9 mouse cellular contexts compared by ENCODE assay signal in the genomic region with DNA sequence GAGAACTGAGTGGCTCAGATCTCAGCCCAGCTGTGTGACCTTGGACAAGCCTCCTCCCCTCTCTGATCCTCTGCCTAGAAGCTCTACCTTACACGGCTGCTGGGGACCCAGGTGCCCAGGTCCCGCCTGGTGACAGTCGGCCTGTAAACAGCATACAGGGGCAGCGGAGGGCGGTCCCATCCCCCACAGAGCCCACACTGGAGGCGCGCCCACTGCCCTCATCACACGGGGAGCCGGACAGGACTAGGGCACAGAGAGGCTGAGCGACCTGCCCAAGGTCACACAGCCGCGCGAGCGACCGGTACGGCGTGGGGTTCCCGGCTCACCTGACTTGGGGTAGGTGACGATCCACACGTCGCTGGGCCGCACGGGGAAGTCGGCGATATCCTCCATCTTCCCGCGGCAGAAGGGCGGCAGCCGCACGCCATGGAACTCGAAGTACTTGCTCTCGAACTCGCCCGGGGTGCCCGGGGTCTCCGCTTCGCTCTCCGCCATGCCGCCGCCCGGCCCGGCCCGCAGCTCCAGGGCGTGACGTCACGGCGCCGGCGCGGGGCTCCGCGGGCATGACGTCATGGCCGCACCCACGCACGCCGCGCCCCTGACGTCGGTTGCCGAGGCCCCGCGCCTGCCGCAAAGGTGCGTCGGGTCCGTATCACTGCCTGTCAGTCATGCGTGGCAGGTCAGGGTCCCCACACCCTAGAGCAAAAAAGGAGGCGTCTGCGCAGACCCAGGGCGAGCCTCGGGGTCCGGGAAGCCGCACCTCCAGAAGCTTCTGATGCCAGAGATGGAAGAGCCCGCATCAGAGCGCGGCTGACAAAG. TPM values are rescaled to one million over a fixed set of nuclear protein-coding genes. Genes with fewer than 3 reads are reported as not detected.
DNase-seq lines count a peak whose midpoint lies in the region; ATAC-seq lines count a peak whose summit lies in the region.
"Had no signal": no experiment of that assay in that cellular context is flagged by ENCODE, and none has a peak within 500 bp of the region (broad histone marks: within the 10 kb centered on the region; RNA-seq: fewer than 3 reads in every experiment).

TSS of gene Sult4a1 (minus strand) at position 650 of the 819 bp plus-strand sequence.

- 2% methylated on average over 76 of the region's 77 CpGs for whole genome bisulfite sequencing in heart, embryonic 13.5 days
- WGBS in embryonic facial prominence, embryonic 11.5 days: 1% methylated on average over 69 of the region's 77 CpGs
- WGBS in intestine, embryonic 14.5 days: 2% methylated on average over 77 of the region's 77 CpGs
- WGBS in liver, embryonic 16.5 days (ENCODE audit: insufficient replicate concordance): 2% methylated on average over 77 of the region's 77 CpGs

- H3K4me2 ChIP-seq in heart, embryonic 13.5 days: peak within 1 kb of the TSS; percentile 87
- peak within 1 kb of the TSS; percentile 79 for H3K4me2 ChIP-seq in embryonic facial prominence, embryonic 11.5 days (ENCODE audit: low read depth, low read length)
- peak within 1 kb of the TSS; percentile 95 for H3K4me2 ChIP-seq in intestine, embryonic 14.5 days (ENCODE audit: low read length)
- peak within 1 kb of the TSS; percentile 51 for H3K4me2 ChIP-seq in liver, embryonic 16.5 days (ENCODE audit: low read depth, low read length)

- H3K4me1 ChIP-seq in heart, embryonic 13.5 days: peaks cover 8% of the 10 kb centered on the region
- H3K4me1 ChIP-seq in embryonic facial prominence, embryonic 11.5 days (ENCODE audit: control insufficient read depth, insufficient read depth, low read length): no peaks in the 10 kb centered on the region; the same call in 1 of the 2 replicates
- H3K4me1 ChIP-seq in intestine, embryonic 14.5 days (replicated peaks; ENCODE audit: control insufficient read depth, insufficient read depth, low read length): no peaks in the 10 kb centered on the region
- H3K4me1 ChIP-seq in liver, embryonic 16.5 days (ENCODE audit: control insufficient read depth, low read depth, low read length): no peaks in the 10 kb centered on the region; the same call in none of the 2 replicates

- peak within 1 kb of the TSS; percentile 57 for H3K4me3 ChIP-seq in heart, embryonic 13.5 days
- peak within 1 kb of the TSS; percentile 55 for H3K4me3 ChIP-seq in embryonic facial prominence, embryonic 11.5 days (ENCODE audit: low read depth, low read length)
- H3K4me3 ChIP-seq in intestine, embryonic 14.5 days (ENCODE audit: low read depth, low read length): peak within 1 kb of the TSS; percentile 42
- H3K4me3 ChIP-seq in liver, embryonic 16.5 days (ENCODE audit: low read depth, low read length): peak within 1 kb of the TSS; percentile 40
- H3K4me3 ChIP-seq: myocyte had no signal

- DNase-seq in heart, adult 9 months (ENCODE audit: low spot score in 2 of 2): no peak
- DNase-seq in R1 (ENCODE audit: low read depth, low spot score): peak; percentile 63
- peak; percentile 52 for DNase-seq in embryonic facial prominence, embryonic 11.5 days (ENCODE audit: low spot score)
- DNase-seq in intestine, embryonic 14.5 days (ENCODE audit: low spot score): peak; percentile 70
- peak; percentile 11 for DNase-seq in splenic B cell, adult 2 months (ENCODE audit: low read depth, low spot score)
- DNase-seq in thymus, postnatal 14 days: no peak

- no peaks in the 10 kb centered on the region for H3K9me3 ChIP-seq in heart, embryonic 13.5 days
- H3K9me3 ChIP-seq in embryonic facial prominence, embryonic 11.5 days (replicated peaks; ENCODE audit: control insufficient read depth, low read length): no peaks in the 10 kb centered on the region
- no peaks in the 10 kb centered on the region for H3K9me3 ChIP-seq in intestine, embryonic 14.5 days (ENCODE audit: control insufficient read depth, low read length)
- no peaks in the 10 kb centered on the region for H3K9me3 ChIP-seq in liver, embryonic 16.5 days (replicated peaks; ENCODE audit: control insufficient read depth, low read length)

- no peaks in the 10 kb centered on the region for H3K36me3 ChIP-seq in heart, embryonic 13.5 days
- no peaks in the 10 kb centered on the region for H3K36me3 ChIP-seq in embryonic facial prominence, embryonic 11.5 days (replicated peaks; ENCODE audit: control insufficient read depth, insufficient read depth, low read depth, low read length)
- no peaks in the 10 kb centered on the region for H3K36me3 ChIP-seq in intestine, embryonic 14.5 days (ENCODE audit: control insufficient read depth, insufficient read depth, low read length)
- H3K36me3 ChIP-seq in liver, embryonic 16.5 days (ENCODE audit: control insufficient read depth, insufficient read depth): no peaks in the 10 kb centered on the region
- H3K36me3 ChIP-seq in splenic B cell, adult 2 months (ENCODE audit: control insufficient read depth, insufficient read depth, low read length, poor library complexity, severe bottlenecking): no peaks in the 10 kb centered on the region

- ATAC-seq in heart, embryonic 13.5 days (ENCODE audit: extremely low read depth, insufficient number of reproducible peaks, low FRiP score, low TSS enrichment): no peak
- peak; percentile 41; the same call in 1 of the 2 replicates for ATAC-seq in embryonic facial prominence, embryonic 11.5 days (replicated peaks; ENCODE audit: insufficient number of reproducible peaks, low FRiP score, low TSS enrichment, low read depth)
- peak; percentile 63 for ATAC-seq in intestine, embryonic 14.5 days (replicated peaks; ENCODE audit: low FRiP score, low TSS enrichment, low read depth)
- ATAC-seq in liver, embryonic 16.5 days (ENCODE audit: low read depth): no peak

- peaks cover 68% of the 10 kb centered on the region for H3K27me3 ChIP-seq in heart, embryonic 13.5 days (replicated peaks)
- H3K27me3 ChIP-seq in embryonic facial prominence, embryonic 11.5 days (ENCODE audit: control insufficient read depth, insufficient read depth, low read length): peaks cover 25% of the 10 kb centered on the region
- H3K27me3 ChIP-seq in intestine, embryonic 14.5 days (replicated peaks; ENCODE audit: control insufficient read depth, insufficient read depth, low read length): peaks cover 31% of the 10 kb centered on the region
- peaks cover 22% of the 10 kb centered on the region for H3K27me3 ChIP-seq in liver, embryonic 16.5 days (ENCODE audit: control insufficient read depth, insufficient read depth, low read depth, low read length)
- H3K27me3 ChIP-seq in splenic B cell, adult 2 months (ENCODE audit: control insufficient read depth, insufficient read depth, low read length, poor library complexity, severe bottlenecking): no peaks in the 10 kb centered on the region

- H3K27ac ChIP-seq in heart, embryonic 13.5 days (replicated peaks): no peak within 1 kb of the TSS
- no peak within 1 kb of the TSS for H3K27ac ChIP-seq in embryonic facial prominence, embryonic 11.5 days (replicated peaks; ENCODE audit: low read depth, low read length)
- H3K27ac ChIP-seq in intestine, embryonic 14.5 days (ENCODE audit: low read depth): no peak within 1 kb of the TSS
- no peak within 1 kb of the TSS for H3K27ac ChIP-seq in liver, embryonic 16.5 days (ENCODE audit: low read length)

- peak within 1 kb of the TSS; percentile 45 for H3K9ac ChIP-seq in heart, embryonic 13.5 days
- H3K9ac ChIP-seq in embryonic facial prominence, embryonic 11.5 days (replicated peaks; ENCODE audit: low read length): peak within 1 kb of the TSS; percentile 43
- H3K9ac ChIP-seq in intestine, embryonic 14.5 days (ENCODE audit: low read length): peak within 1 kb of the TSS; percentile 34
- H3K9ac ChIP-seq in liver, embryonic 16.5 days (ENCODE audit: low read depth, low read length): no peak within 1 kb of the TSS

RNA-seq across cellular contexts. Expression of gene Sult4a1, which starts in this region (rescaled TPM):
- 0.45 and 0.70 TPM in 2 replicates for polyA plus RNA-seq in heart, embryonic 13.5 days (2015; fragmentation: Nextera tagmentation; extraction: Ambion mirVana)
- 5.7 and 7.4 TPM in 2 replicates for polyA plus RNA-seq in embryonic facial prominence, embryonic 11.5 days (2014; fragmentation: Nextera tagmentation; extraction: Ambion mirVana)
- 4.5 and 5.8 TPM in 2 replicates for polyA plus RNA-seq in intestine, embryonic 14.5 days (2014; fragmentation: Nextera tagmentation; extraction: Ambion mirVana)
- 0.06 and 0.11 TPM in 2 replicates for polyA plus RNA-seq in liver, embryonic 16.5 days (2015; fragmentation: Nextera tagmentation; extraction: Ambion mirVana)
- polyA plus RNA-seq: myocyte had no signal

Comparison
In these comparisons a context has a peak if more than half of its experiments do, and no peak if none do; other contexts are left out.
1. ATAC-seq: peak in embryonic facial prominence, embryonic 11.5 days (single experiment) and intestine, embryonic 14.5 days (single experiment); none in heart, embryonic 13.5 days (single experiment) and liver, embryonic 16.5 days (single experiment).
2. DNase-seq: peak in R1 (single experiment), embryonic facial prominence, embryonic 11.5 days (single experiment), intestine, embryonic 14.5 days (single experiment) and splenic B cell, adult 2 months (single experiment); none in heart, adult 9 months (0 of 2) and thymus, postnatal 14 days (single experiment).
3. Peak in every context shown above with its lines, with median percentiles within 50 percentile points of each other: H3K4me2 ChIP-seq and H3K4me3 ChIP-seq.